Mouse (Mus musculus) CH12.LX (cell line): ENCODE results near the gene Naa38. TPM values are rescaled to one million over a fixed set of nuclear protein-coding genes. Genes with fewer than 3 reads are reported as not detected.
"Not testable (repeated sequence)": the region's sequence is repeated elsewhere in the genome, so short reads cannot be mapped to it uniquely, and the experiment has no call there.

Experiments used
- DNase-seq: peaks from one replicate; pipeline ENCODE4 v3.0.0-alpha.2; 2013; ENCODE audit errors: extremely low read depth
- H3K27ac ChIP-seq: 2 replicates; pipeline ENCODE4 v1.5.1; 2012; ENCODE audit warnings: low read depth, mild to moderate bottlenecking, control low read depth, moderate library complexity; ENCODE audit not compliant: insufficient read depth
- H3K27me3 ChIP-seq: replicated peaks from 2 replicates; pipeline ENCODE3; 2012; ENCODE audit warnings: inconsistent platforms
- H3K36me3 ChIP-seq, 2 experiments: replicated peaks in 1 of 2; 2 replicates each; pipeline versions ENCODE3 to v1.6.1; 2012; ENCODE audit warnings: inconsistent platforms in 1 of 2, low read length in 1 of 2, mild to moderate bottlenecking in 1 of 2, mixed read lengths in 1 of 2, moderate library complexity in 1 of 2; ENCODE audit not compliant: control insufficient read depth in 1 of 2, insufficient read depth in 1 of 2
- H3K4me1 ChIP-seq, 2 experiments: 2 replicates each; pipeline ENCODE4 v1.6.1; 2012; ENCODE audit warnings: inconsistent platforms in 1 of 2, moderate library complexity in 1 of 2; ENCODE audit not compliant: insufficient read depth in 2 of 2, control insufficient read depth in 1 of 2
- H3K4me2 ChIP-seq: 2 replicates; pipeline ENCODE4 v1.6.1; 2012; ENCODE audit warnings: low read depth, mild to moderate bottlenecking, control low read depth; ENCODE audit not compliant: poor library complexity, insufficient read depth, severe bottlenecking
- H3K4me3 ChIP-seq, 3 experiments: fragments of 150-350 bp in 1 of 3; sonication (generic) in 1 of 3; replicated peaks in 1 of 3; 2 replicates each; pipeline versions ENCODE3 to v1.5.1; 2011 to 2012; ENCODE audit warnings: low read depth in 2 of 3, low read length in 2 of 3, mild to moderate bottlenecking in 2 of 3, moderate library complexity in 2 of 3, control low read depth in 1 of 3, improper control_type of control experiment in 1 of 3, inconsistent platforms in 1 of 3, mixed read lengths in 1 of 3; ENCODE audit not compliant: poor library complexity in 1 of 3
- H3K79me2 ChIP-seq: replicated peaks from 2 replicates; pipeline ENCODE4 v1.6.1; 2012; ENCODE audit warnings: mild to moderate bottlenecking, moderate library complexity; ENCODE audit not compliant: control insufficient read depth, poor library complexity, insufficient read depth, severe bottlenecking; ENCODE audit errors: extremely low read depth
- H3K9ac ChIP-seq: 2 replicates; pipeline ENCODE4 v1.6.1; 2012; ENCODE audit warnings: low read depth, mild to moderate bottlenecking, control low read depth, moderate library complexity; ENCODE audit not compliant: insufficient read depth
- H3K9me3 ChIP-seq: replicated peaks from 2 replicates; pipeline ENCODE3; 2012; ENCODE audit warnings: low read length, inconsistent platforms, mixed read lengths
- CTCF ChIP-seq, 2 experiments: IDR thresholded peaks in 1 of 2; conservative IDR thresholded peaks in 1 of 2; 2 replicates each; pipeline ENCODE4 v1.5.1; 2011 to 2012; ENCODE audit warnings: low read depth in 2 of 2, low read length in 2 of 2, improper control_type of control experiment in 1 of 2, inconsistent platforms in 1 of 2, mild to moderate bottlenecking in 1 of 2, moderate library complexity in 1 of 2
- E2F4 ChIP-seq: IDR thresholded peaks from 2 replicates; pipeline ENCODE4 v1.6.1; 2011; ENCODE audit warnings: low read depth, low read length, improper control_type of control experiment; ENCODE audit not compliant: insufficient replicate concordance
- ELF1 ChIP-seq: IDR thresholded peaks from 2 replicates; pipeline ENCODE4 v1.6.1; 2014; ENCODE audit warnings: low read depth, mild to moderate bottlenecking, inconsistent platforms, low read length, improper control_type of control experiment
- GABPA ChIP-seq: IDR thresholded peaks from 2 replicates; pipeline ENCODE4 v1.6.1; 2012; ENCODE audit warnings: low read depth, low read length, improper control_type of control experiment, inconsistent platforms; ENCODE audit not compliant: insufficient replicate concordance
- IRF4 ChIP-seq: IDR thresholded peaks from 2 replicates; pipeline ENCODE4 v1.6.1; 2014; ENCODE audit warnings: low read depth, mild to moderate bottlenecking, inconsistent platforms, low read length, improper control_type of control experiment
- KAT2A ChIP-seq: IDR thresholded peaks from 2 replicates; pipeline ENCODE4 v1.6.1; 2012; ENCODE audit warnings: low read length, improper control_type of control experiment, inconsistent platforms; ENCODE audit not compliant: insufficient replicate concordance
- MAFK ChIP-seq: IDR thresholded peaks from 2 replicates; pipeline ENCODE4 v1.6.1; 2011; ENCODE audit warnings: low read length, improper control_type of control experiment; ENCODE audit not compliant: insufficient replicate concordance
- MAX ChIP-seq: IDR thresholded peaks from 2 replicates; pipeline ENCODE4 v1.6.1; 2011; ENCODE audit warnings: low read length, improper control_type of control experiment
- MAZ ChIP-seq: IDR thresholded peaks from 2 replicates; pipeline ENCODE4 v1.6.1; 2012; ENCODE audit warnings: low read depth, mild to moderate bottlenecking, inconsistent platforms, low read length, improper control_type of control experiment, moderate library complexity
- MEF2A ChIP-seq: IDR thresholded peaks from 2 replicates; pipeline ENCODE4 v1.6.1; 2014; ENCODE audit warnings: low read depth, mild to moderate bottlenecking, inconsistent platforms, low read length, improper control_type of control experiment, borderline replicate concordance
- MXI1 ChIP-seq: IDR thresholded peaks from 2 replicates; pipeline ENCODE4 v1.6.1; 2011; ENCODE audit warnings: mild to moderate bottlenecking, low read depth, low read length, improper control_type of control experiment
- MYC ChIP-seq: IDR thresholded peaks from 2 replicates; pipeline ENCODE4 v1.6.1; 2011; ENCODE audit warnings: low read depth, mild to moderate bottlenecking, improper control_type of control experiment, low read length
- NELFE ChIP-seq: IDR thresholded peaks from 2 replicates; pipeline ENCODE4 v1.6.1; 2011; ENCODE audit warnings: low read depth, low read length, improper control_type of control experiment
- NRF1 ChIP-seq: IDR thresholded peaks from 2 replicates; pipeline ENCODE4 v1.6.1; 2014; ENCODE audit warnings: low read depth, mild to moderate bottlenecking, inconsistent platforms, low read length, improper control_type of control experiment, moderate library complexity
- POLR2A ChIP-seq: IDR thresholded peaks from 2 replicates; pipeline ENCODE4 v1.6.1; 2011; ENCODE audit warnings: low read depth, mild to moderate bottlenecking, improper control_type of control experiment, low read length
- POLR2AphosphoS2 ChIP-seq: IDR thresholded peaks from 2 replicates; pipeline ENCODE4 v1.6.1; 2011; ENCODE audit warnings: low read depth, low read length, improper control_type of control experiment
- RAD21 ChIP-seq: IDR thresholded peaks from 2 replicates; pipeline ENCODE4 v1.6.1; 2011; ENCODE audit warnings: low read depth, mild to moderate bottlenecking, low read length, improper control_type of control experiment, moderate library complexity
- SIN3A ChIP-seq: IDR thresholded peaks from 2 replicates; pipeline ENCODE4 v1.6.1; 2012; ENCODE audit warnings: low read length, improper control_type of control experiment, inconsistent platforms
- TBP ChIP-seq: conservative IDR thresholded peaks from 2 replicates; pipeline ENCODE4 v1.6.1; 2011; ENCODE audit warnings: low read depth, low read length, improper control_type of control experiment
- TCF12 ChIP-seq: IDR thresholded peaks from 2 replicates; pipeline ENCODE4 v1.6.1; 2014; ENCODE audit warnings: low read depth, mild to moderate bottlenecking, inconsistent platforms, low read length, improper control_type of control experiment
- UBTF ChIP-seq: IDR thresholded peaks from 2 replicates; pipeline ENCODE4 v1.6.1; 2012; ENCODE audit warnings: low read depth, mild to moderate bottlenecking, inconsistent platforms, low read length, improper control_type of control experiment, moderate library complexity
- USF2 ChIP-seq: conservative IDR thresholded peaks from 2 replicates; pipeline ENCODE4 v1.6.1; 2011; ENCODE audit warnings: low read depth, low read length, improper control_type of control experiment
- ZC3H11A ChIP-seq: IDR thresholded peaks from 2 replicates; pipeline ENCODE4 v1.6.1; 2012; ENCODE audit warnings: low read depth, mild to moderate bottlenecking, inconsistent platforms, low read length, improper control_type of control experiment
- ZMIZ1 ChIP-seq: IDR thresholded peaks from 2 replicates; pipeline ENCODE4 v1.6.1; 2012; ENCODE audit warnings: low read depth, mild to moderate bottlenecking, inconsistent platforms, low read length, improper control_type of control experiment
- dilution Hi-C: fragments of 300-500 bp; cut with MboI; formaldehyde crosslinking; loops from 2 replicates; pipeline ENCODE4 v1.14.3; 2020; ENCODE audit warnings: low sequenced_read_pairs; ENCODE audit not compliant: extremely low pct_unique_long_range_greater_than_20kb, extremely low pct_ligation_motif_present
- in situ Hi-C: fragments of 300-500 bp; cut with MboI; formaldehyde crosslinking; loops from 3 replicates; pipeline ENCODE4 v1.14.3; 2019; ENCODE audit warnings: low sequenced_read_pairs, low pct_ligation_motif_present, low pct_unique_long_range_greater_than_20kb, mixed read lengths
- polyA plus RNA-seq: library from polyadenylated mRNA; unstranded; fragments of >175 nt; gene quantifications from 2 replicates; pipeline ENCODE4 v1.2.1, GENCODE M21; 2012; ENCODE audit warnings: low read depth; ENCODE audit not compliant: insufficient read length
- total RNA-seq, 2 experiments: library from RNA; depleted of rRNA; stranded (reverse); fragments of 300-350 nt in 1 of 2; fragments of >200 nt in 1 of 2; gene quantifications; 2 replicates each; pipeline ENCODE4 v1.2.3; 2012 to 2014

The Naa38 gene
- 193 and 208 TPM in 2 replicates for total RNA-seq (2012; rRNA removed)
- 161 and 201 TPM in 2 replicates for total RNA-seq (2014; rRNA removed)
- 137 and 153 TPM in 2 replicates for polyA plus RNA-seq

- TF ChIP-seq MAZ = peak; percentile 54; the same call in 1 of the 2 replicates
- peak; percentile 83 for TF ChIP-seq ELF1
- TF ChIP-seq NELFE = peak; percentile 47; the same call in 1 of the 2 replicates
- 0 out of 2 replicates have a peak, but pooled peaks have one; percentile 31 for TF ChIP-seq UBTF
- TF ChIP-seq MAX = peak; percentile 92
- TF ChIP-seq TCF12 = peak; percentile 68
- 0 out of 2 replicates have a peak, but pooled peaks have one; percentile 38 for TF ChIP-seq MEF2A
- peak; percentile 48; the same call in 1 of the 2 replicates for TF ChIP-seq POLR2A
- TF ChIP-seq KAT2A = 0 out of 2 replicates have a peak, but pooled peaks have one; percentile 79
- peak; percentile 56 for TF ChIP-seq MXI1
- peak; percentile 13; the same call in 1 of the 2 replicates for TF ChIP-seq GABPA
- peak; percentile 74; the same call in 1 of the 2 replicates for TF ChIP-seq MYC
- peak; percentile 67 for TF ChIP-seq NRF1
- peak; percentile 30; the same call in 1 of the 2 replicates for TF ChIP-seq ZMIZ1
- TF ChIP-seq SIN3A = peak; percentile 95
- TF ChIP-seq POLR2AphosphoS2 = peak; percentile 25; the same call in 1 of the 2 replicates
- TF ChIP-seq IRF4 = peak; percentile 64
- TF ChIP-seq TBP = peak; percentile 42; the same call in 1 of the 2 replicates
- H3K27me3 ChIP-seq, H3K9me3 ChIP-seq, dilution Hi-C loops: not testable (repeated sequence)
- H3K4me2 ChIP-seq = peak within 1 kb of the TSS; percentile 76
- peak within 1 kb of the TSS; percentile 93 for H3K27ac ChIP-seq
- H3K4me3 ChIP-seq = peak within 1 kb of the TSS; percentile 72 to 96 (median 78)
- DNase-seq = peak; percentile 96
- peaks cover 0 to 12% of the 10 kb centered on the region in 2 experiments; a peak in 2 of 4 replicates for H3K4me1 ChIP-seq
- peak within 1 kb of the TSS; percentile 99 for H3K9ac ChIP-seq
- in situ Hi-C loops = loop anchor here (5.0 kb wide), 2 partner anchors 37 to 128 kb away; no protein-coding TSS in a partner anchor
- peaks cover 13% of the 10 kb centered on the region for H3K79me2 ChIP-seq
- peaks cover 21 to 32% of the 10 kb centered on the region in 2 experiments for H3K36me3 ChIP-seq
These were observed at the start of gene Naa38, which contains the start of gene Cyb5d1 for GRCm38 (mm10) chr11:69395235-69395633. Gene Naa38, plus strand, starts transcription at chr11:69395487. Gene Cyb5d1, minus strand, starts transcription at chr11:69395631.

- dilution Hi-C loops = no loop called here
- Histone ChIP-seq H3K4me1 (peaks cover 0 to 11% of the 10 kb centered on the region in 2 experiments; a peak in 2 of 4 replicates), H3K36me3 (peaks cover 53 to 89% of the 10 kb centered on the region in 2 experiments), H3K9me3 (no peaks in the 10 kb centered on the region), H3K4me2 (no peak overlapping the region), H3K27me3 (no peaks in the 10 kb centered on the region), H3K9ac (no peak overlapping the region), H3K27ac (no peak overlapping the region), H3K79me2 (no peaks in the 10 kb centered on the region), H3K4me3 (no peak overlapping the region)
- no peak for DNase-seq
- in situ Hi-C loops = no loop called here
- TF ChIP-seq MAFK = no peak
- no peak for TF ChIP-seq MXI1
- no peak for TF ChIP-seq KAT2A
- no peak for TF ChIP-seq RAD21
- TF ChIP-seq SIN3A = no peak
- no peak for TF ChIP-seq USF2
- no peak for TF ChIP-seq CTCF (conservative IDR thresholded peaks at IDR 0.05 in 1 of 2, IDR thresholded peaks at IDR 0.05 in 1 of 2; ENCODE audit: low read depth in 2 of 2, low read length in 2 of 2)
- no peak for TF ChIP-seq TBP
- no peak for TF ChIP-seq MYC
- TF ChIP-seq ZC3H11A = no peak
- no peak for TF ChIP-seq NRF1
- TF ChIP-seq E2F4 = no peak
- TF ChIP-seq, all 38 proteins: peak for 0
These were observed 48.8 kb upstream of the Naa38 start for GRCm38 (mm10) chr11:69346441-69346840.
